Mouse (Mus musculus) hindbrain, embryonic 13.5 days (tissue): ENCODE results near the gene Ccl25. TPM values are rescaled to one million over a fixed set of nuclear protein-coding genes. Genes with fewer than 3 reads are reported as not detected.
"Not testable (repeated sequence)": the region's sequence is repeated elsewhere in the genome, so short reads cannot be mapped to it uniquely, and the experiment has no call there.

Experiments used
- ATAC-seq: fragments of 200-750 bp; cut with Nextera tagmentation; 2 replicates; pipeline ENCODE4 v1.8.0; 2017; ENCODE audit warnings: moderate TSS enrichment; ENCODE audit not compliant: low FRiP score
- H3K27ac ChIP-seq: fragments of 300-500 bp; sonication (generic); 2 replicates; pipeline ENCODE4 v1.5.1; 2015; ENCODE audit warnings: inconsistent platforms, mild to moderate bottlenecking, moderate library complexity
- H3K27me3 ChIP-seq: fragments of 300-500 bp; sonication (generic); 2 replicates; pipeline ENCODE4 v1.6.1; 2015; ENCODE audit warnings: mild to moderate bottlenecking, inconsistent platforms
- H3K36me3 ChIP-seq: fragments of 300-500 bp; sonication (generic); 2 replicates; pipeline ENCODE4 v1.6.1; 2015; ENCODE audit warnings: mild to moderate bottlenecking, inconsistent platforms
- H3K4me1 ChIP-seq: fragments of 300-500 bp; sonication (generic); replicated peaks from 2 replicates; pipeline ENCODE4 v1.6.1; 2015; ENCODE audit warnings: inconsistent platforms
- H3K4me2 ChIP-seq: fragments of 300-500 bp; sonication (generic); 2 replicates; pipeline ENCODE4 v1.6.1; 2015; ENCODE audit warnings: inconsistent platforms, mild to moderate bottlenecking, moderate library complexity
- H3K4me3 ChIP-seq: fragments of 300-500 bp; sonication (generic); 2 replicates; pipeline ENCODE4 v1.5.1; 2015; ENCODE audit warnings: mild to moderate bottlenecking, inconsistent platforms
- H3K9ac ChIP-seq: fragments of 300-500 bp; sonication (generic); 2 replicates; pipeline ENCODE4 v1.6.1; 2015; ENCODE audit warnings: mild to moderate bottlenecking, inconsistent platforms
- H3K9me3 ChIP-seq: fragments of 300-500 bp; sonication (generic); 2 replicates; pipeline ENCODE4 v1.6.1; 2016; ENCODE audit warnings: inconsistent platforms
- whole genome bisulfite sequencing: fragments of 180-500 bp; shearing (Covaris S2); methylation state at CpG from one replicate; pipeline ENCODE4 v1.1.7; 2015; 5-methylcytosine and 5-hydroxymethylcytosine counted together
- polyA plus RNA-seq: library from polyadenylated mRNA; unstranded; fragments of >200 nt; fragmentation: Nextera tagmentation; extraction: Ambion mirVana; gene quantifications from 2 replicates; pipeline ENCODE4 v1.2.1, GENCODE M21; 2015

Ccl25 gene
- polyA plus RNA-seq, 1 experiment from 2014 or later = 22.3 TPM

- no peak for ATAC-seq
- Histone ChIP-seq H3K4me3 (no peak overlapping the region), H3K9ac (no peak overlapping the region), H3K4me1 (no peaks in the 10 kb centered on the region), H3K27me3 (no peaks in the 10 kb centered on the region), H3K4me2 (no peak overlapping the region), H3K36me3 (no peaks in the 10 kb centered on the region), H3K9me3 (no peaks in the 10 kb centered on the region), H3K27ac (no peak overlapping the region)
- 75% methylated on average over 2 of the region's 2 CpGs for WGBS
These were observed 47.6 kb downstream of the Ccl25 start for GRCm38 (mm10) chr8:4372657-4373056.

- no peaks in the 10 kb centered on the region for H3K4me1 ChIP-seq
- no peak for ATAC-seq
- no peaks in the 10 kb centered on the region for H3K9me3 ChIP-seq
- no peak overlapping the region for H3K9ac ChIP-seq
- H3K36me3 ChIP-seq = no peaks in the 10 kb centered on the region
- no peak overlapping the region for H3K4me2 ChIP-seq
- 82% methylated on average over 2 of the region's 2 CpGs for WGBS
- H3K27me3 ChIP-seq = no peaks in the 10 kb centered on the region
- no peak overlapping the region for H3K4me3 ChIP-seq
- no peak overlapping the region for H3K27ac ChIP-seq
These were observed 76.4 kb downstream of the Ccl25 start for GRCm38 (mm10) chr8:4401442-4401841.

DNA sequence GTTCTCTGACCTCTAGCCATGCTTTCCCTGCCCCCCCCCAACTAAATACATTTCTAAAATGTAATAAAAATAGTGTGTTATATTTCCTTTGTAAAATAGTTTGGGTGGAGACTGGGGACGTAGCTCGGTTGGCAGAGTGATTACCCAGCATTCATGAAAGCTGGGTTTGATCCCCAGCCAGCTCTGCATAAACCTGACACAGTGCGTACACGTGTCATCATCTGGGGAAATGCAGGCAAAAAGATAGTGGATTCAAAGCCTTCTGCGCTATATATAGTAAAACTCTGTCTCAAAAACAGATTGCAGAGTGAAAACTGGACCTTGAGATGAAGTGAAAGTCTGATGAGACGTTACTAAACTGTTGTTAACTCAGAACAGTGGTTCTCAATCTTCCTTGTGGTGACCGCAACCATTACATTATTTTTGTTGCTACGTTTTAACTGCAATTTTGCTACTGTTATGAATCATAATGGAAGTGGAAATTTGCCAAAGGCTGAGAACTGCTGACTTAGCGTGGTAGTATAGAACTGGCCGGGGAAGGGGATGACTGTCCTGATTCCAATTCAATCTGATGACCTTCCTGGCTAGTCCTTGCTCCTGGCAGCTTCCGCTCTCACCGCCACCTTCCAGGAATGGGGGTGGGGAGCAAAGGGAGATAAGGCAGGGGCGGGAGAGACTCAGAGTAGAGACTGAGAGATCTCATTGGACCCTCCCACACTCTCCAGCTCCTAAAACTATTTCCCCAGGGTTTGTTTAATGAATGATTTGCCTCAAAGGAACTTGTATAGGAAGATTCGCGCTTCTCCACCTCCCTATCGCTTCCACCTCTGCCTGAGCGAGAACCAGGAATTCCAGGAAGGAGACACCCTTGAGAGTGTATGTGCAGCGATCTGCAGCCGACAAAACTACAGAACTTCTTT is 79.2 kb downstream of the Ccl25 start:
- H3K4me2 ChIP-seq = peak overlapping the region; percentile 49
- no peaks in the 10 kb centered on the region for H3K27me3 ChIP-seq
- peak overlapping the region; percentile 51; the same call in 1 of the 2 replicates for H3K9ac ChIP-seq
- H3K9me3 ChIP-seq = no peaks in the 10 kb centered on the region
- H3K4me3 ChIP-seq = peak overlapping the region; percentile 32
- H3K27ac ChIP-seq = no peak overlapping the region
- no peaks in the 10 kb centered on the region for H3K36me3 ChIP-seq
- no peaks in the 10 kb centered on the region for H3K4me1 ChIP-seq
- no peak for ATAC-seq
- 60% methylated on average over 19 of the region's 19 CpGs for WGBS

DNA sequence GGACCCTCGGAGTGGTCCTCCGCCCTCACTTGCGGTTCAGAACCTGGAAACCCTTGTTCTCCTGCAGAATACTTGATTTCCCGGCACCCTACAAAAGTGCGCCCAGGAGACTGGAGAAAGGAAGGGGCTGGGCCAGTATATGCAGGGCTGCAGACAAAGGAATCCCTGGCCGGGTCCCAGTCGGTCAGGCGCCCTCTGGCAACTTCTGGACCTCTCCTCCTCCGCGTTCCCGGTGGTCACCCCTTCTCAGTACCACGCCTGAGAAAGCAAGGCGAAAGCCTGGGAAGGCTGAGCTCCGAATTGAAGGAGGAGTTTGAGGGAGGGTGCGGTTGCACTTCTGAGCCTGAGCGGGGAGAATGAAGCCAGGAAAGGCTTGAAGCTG is 79.9 kb downstream of the Ccl25 start:
- H3K4me2 ChIP-seq = peak overlapping the region; percentile 49
- H3K27me3 ChIP-seq = no peaks in the 10 kb centered on the region
- no peaks in the 10 kb centered on the region for H3K9me3 ChIP-seq
- peak; percentile 32; the same call in 1 of the 2 replicates for ATAC-seq
- no peaks in the 10 kb centered on the region for H3K4me1 ChIP-seq
- no peak overlapping the region for H3K27ac ChIP-seq
- peak overlapping the region; percentile 32 for H3K4me3 ChIP-seq
- H3K36me3 ChIP-seq = no peaks in the 10 kb centered on the region
- H3K9ac ChIP-seq = peak overlapping the region; percentile 51; the same call in 1 of the 2 replicates
- 15% methylated on average over 16 of the region's 16 CpGs for WGBS

DNA sequence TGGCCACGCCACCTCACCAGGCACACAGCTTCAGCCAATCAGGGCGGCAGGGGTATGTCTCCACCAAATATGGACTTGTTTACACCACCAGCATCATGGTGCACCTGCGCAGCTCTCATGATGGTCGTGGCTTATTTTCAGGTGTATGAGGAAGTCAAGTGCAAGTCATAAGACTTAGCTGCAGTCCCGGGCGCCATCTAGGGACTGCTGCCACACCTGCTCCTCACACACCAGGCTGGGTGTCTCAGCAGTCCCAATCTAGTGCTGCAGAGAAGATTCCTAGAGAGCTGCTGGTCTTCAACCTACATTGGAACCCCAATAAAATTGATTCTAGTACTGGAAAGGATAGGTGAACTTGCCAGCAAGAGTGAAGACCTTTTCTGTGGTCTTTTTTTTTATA is 83.4 kb downstream of the Ccl25 start:
- WGBS = 78% methylated on average over 6 of the region's 6 CpGs
- H3K4me1 ChIP-seq, H3K4me3 ChIP-seq: not testable (repeated sequence)

More for the DNA sequence above, 83.4 kb downstream of the Ccl25 start:
- ATAC-seq, H3K27me3 ChIP-seq, H3K9ac ChIP-seq, H3K27ac ChIP-seq, H3K9me3 ChIP-seq, H3K36me3 ChIP-seq, H3K4me2 ChIP-seq: not testable (repeated sequence)

Other genes starting within 250 kb of the Ccl25 start
- gene Cd209f, start 219.4 kb upstream of the Ccl25 start, polyA plus RNA-seq = not detected in 2 replicates
- gene Cd209g, start 191.1 kb upstream of the Ccl25 start, polyA plus RNA-seq = not detected in 2 replicates
- gene Evi5l, start 158.6 kb upstream of the Ccl25 start, polyA plus RNA-seq = 93.5 and 93.7 TPM in 2 replicates
- 40.2 and 47.7 TPM in 2 replicates for gene Prr36, start 107.8 kb upstream of the Ccl25 start, polyA plus RNA-seq
- gene Lrrc8e, start 98.4 kb upstream of the Ccl25 start, polyA plus RNA-seq = not detected in 2 replicates
- 28.5 and 30.8 TPM in 2 replicates for gene Map2k7, start 86.5 kb upstream of the Ccl25 start, polyA plus RNA-seq
- gene Gm49320, start 86.3 kb upstream of the Ccl25 start, polyA plus RNA-seq = 1.00 and 1.7 TPM in 2 replicates
- 5.0 and 5.2 TPM in 2 replicates for gene Tgfbr3l, start 77.0 kb upstream of the Ccl25 start, polyA plus RNA-seq
- 62.1 and 65.2 TPM in 2 replicates for gene Snapc2, start 72.1 kb upstream of the Ccl25 start, polyA plus RNA-seq
- gene Ctxn1, start 65.9 kb upstream of the Ccl25 start, polyA plus RNA-seq = 281 and 287 TPM in 2 replicates
- gene Timm44, start 49.3 kb upstream of the Ccl25 start, polyA plus RNA-seq = 41.5 and 42.6 TPM in 2 replicates
- 121 and 127 TPM in 2 replicates for gene Elavl1, start 203 bp downstream of the Ccl25 start, polyA plus RNA-seq
- 40.5 and 40.6 TPM in 2 replicates for gene Cers4, start 167.8 kb downstream of the Ccl25 start, polyA plus RNA-seq